Mouse (Mus musculus): ENCODE data around the gene Apol10b. TPM values are rescaled to one million over a fixed set of nuclear protein-coding genes. Genes with fewer than 3 reads are reported as not detected.
"Not testable (repeated sequence)": the region's sequence is repeated elsewhere in the genome, so short reads cannot be mapped to it uniquely, and the experiment has no call there.

The Apol10b gene
- polyA plus RNA-seq (2014; fragmentation: Nextera tagmentation; extraction: Ambion mirVana), result 0.29 TPM in 1 of 2 replicates, not detected in the other

DNA sequence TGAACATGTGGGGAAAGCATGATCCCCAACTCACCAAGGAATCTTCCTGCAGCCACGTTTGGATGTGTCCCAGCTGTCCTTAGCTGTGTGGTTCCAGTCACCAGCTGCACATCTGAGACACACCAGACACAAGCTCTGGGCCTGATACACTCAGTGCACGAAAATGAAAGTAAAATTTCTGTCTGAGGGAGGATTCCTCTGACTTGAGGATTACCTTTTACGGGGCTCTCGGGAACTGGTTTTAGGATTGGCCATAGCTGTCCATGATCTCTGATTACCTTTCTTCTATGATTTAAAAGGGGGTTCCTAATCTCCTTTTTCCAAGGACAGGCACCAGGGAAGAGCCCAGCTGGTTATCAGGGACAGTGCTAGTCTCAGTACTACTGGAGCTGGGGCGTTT lies at the start of gene Apol10b:
Gene Apol10b (minus strand): TSS at position 165 of the 400 bp plus-strand sequence.
- no peak within 1 kb of the TSS for H3K4me3 ChIP-seq (ENCODE audit: low read depth, low read length)
- no peaks in the 10 kb centered on the region for H3K27me3 ChIP-seq (ENCODE audit: control insufficient read depth, insufficient read depth, low read length)
- no peaks in the 10 kb centered on the region for H3K36me3 ChIP-seq (ENCODE audit: control insufficient read depth, insufficient read depth, low read length)
- no peaks in the 10 kb centered on the region for H3K4me1 ChIP-seq (ENCODE audit: control insufficient read depth, insufficient read depth, low read length)
- H3K9me3 ChIP-seq (ENCODE audit: control insufficient read depth, low read length), result no peaks in the 10 kb centered on the region
- WGBS, result 66% methylated on average over 5 of the region's 5 CpGs
- no peak within 1 kb of the TSS for H3K9ac ChIP-seq (ENCODE audit: low read length)
- no peak within 1 kb of the TSS for H3K4me2 ChIP-seq
- H3K27ac ChIP-seq (ENCODE audit: low read depth, low read length), result no peak within 1 kb of the TSS
- DNase-seq (ENCODE audit: low spot score, missing footprints) (no peak), ATAC-seq (ENCODE audit: low FRiP score) (no peak)

DNA sequence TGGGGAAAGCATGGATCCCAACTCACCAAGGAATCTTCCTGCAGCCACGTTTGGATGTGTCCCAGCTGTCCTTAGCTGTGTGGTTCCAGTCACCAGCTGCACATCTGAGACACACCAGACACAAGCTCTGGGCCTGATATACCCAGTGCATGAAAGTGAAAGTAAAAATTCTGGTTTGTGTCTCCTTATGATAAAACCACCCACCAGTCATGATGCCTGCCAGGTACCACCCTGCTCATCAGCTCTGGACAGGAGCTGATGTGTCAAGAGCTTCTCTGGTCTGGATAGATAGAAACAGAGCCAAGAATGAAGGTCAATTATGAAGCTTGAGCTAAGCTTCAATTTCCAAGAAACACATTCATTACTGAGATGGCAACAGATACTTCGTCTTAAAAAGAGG lies 47.3 kb upstream of the Apol10b start, which contains the start of gene Apol11b:
Gene Apol11b (minus strand): TSS at position 111 of the 400 bp plus-strand sequence.
- not testable (repeated sequence) for H3K9ac ChIP-seq (ENCODE audit: low read length); H3K9me3 ChIP-seq (ENCODE audit: control insufficient read depth, low read length); H3K36me3 ChIP-seq (ENCODE audit: control insufficient read depth, insufficient read depth, low read length); H3K4me2 ChIP-seq; H3K27ac ChIP-seq (ENCODE audit: low read depth, low read length); H3K4me3 ChIP-seq (ENCODE audit: low read depth, low read length); H3K27me3 ChIP-seq (ENCODE audit: control insufficient read depth, insufficient read depth, low read length); ATAC-seq (ENCODE audit: low FRiP score); DNase-seq (ENCODE audit: low spot score, missing footprints); H3K4me1 ChIP-seq (ENCODE audit: control insufficient read depth, insufficient read depth, low read length)
- WGBS, result 80% methylated on average over 2 of the region's 2 CpGs

DNA sequence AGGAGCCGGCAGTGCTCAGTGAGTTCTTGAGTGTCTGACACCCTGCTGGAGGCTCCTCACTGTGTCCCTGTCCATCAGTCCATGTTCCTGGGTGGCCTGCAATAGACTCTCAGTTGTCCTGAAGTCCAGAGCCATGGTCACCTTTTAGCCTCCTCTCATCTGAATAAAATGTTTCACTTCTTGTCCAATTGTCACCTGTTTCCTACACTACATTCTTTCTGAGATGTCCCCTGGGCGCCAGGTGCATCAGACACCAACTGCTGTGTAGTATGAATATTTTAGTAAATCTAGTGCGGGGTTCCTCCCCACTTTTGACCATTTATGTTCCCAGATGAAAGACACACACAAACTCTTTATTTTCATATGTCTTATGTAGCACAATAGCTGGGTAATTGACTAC lies 33.9 kb upstream of the Apol10b start:
- not testable (repeated sequence) for H3K4me2 ChIP-seq; H3K27me3 ChIP-seq (ENCODE audit: control insufficient read depth, insufficient read depth, low read length); H3K9me3 ChIP-seq (ENCODE audit: control insufficient read depth, low read length); H3K4me3 ChIP-seq (ENCODE audit: low read depth, low read length); H3K27ac ChIP-seq (ENCODE audit: low read depth, low read length); H3K36me3 ChIP-seq (ENCODE audit: control insufficient read depth, insufficient read depth, low read length); ATAC-seq (ENCODE audit: low FRiP score); H3K4me1 ChIP-seq (ENCODE audit: control insufficient read depth, insufficient read depth, low read length); H3K9ac ChIP-seq (ENCODE audit: low read length); DNase-seq (ENCODE audit: low spot score, missing footprints)
- whole genome bisulfite sequencing, result 67% methylated on average over 3 of the region's 3 CpGs

DNA sequence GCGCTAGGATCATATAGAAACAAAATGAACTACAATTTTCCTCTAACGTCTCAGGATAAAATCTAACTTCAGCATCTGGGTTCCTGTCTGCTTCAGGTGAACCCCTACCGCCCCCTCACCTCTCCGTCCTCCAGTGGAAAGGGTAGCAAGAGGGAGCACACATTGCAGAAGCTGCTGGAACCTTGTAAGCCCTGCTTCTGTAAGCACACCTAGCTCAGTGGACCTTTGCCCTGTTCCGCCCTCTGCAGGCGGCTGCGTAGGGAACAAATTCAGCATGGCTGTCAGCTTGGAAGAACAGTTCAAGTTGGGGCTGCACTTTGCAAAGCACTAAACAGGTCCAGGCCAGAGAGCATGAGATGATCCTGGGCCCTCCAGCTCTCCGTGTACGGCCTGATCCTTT lies 32.7 kb upstream of the Apol10b start:
- not testable (repeated sequence) for ATAC-seq (ENCODE audit: low FRiP score); H3K4me3 ChIP-seq (ENCODE audit: low read depth, low read length); H3K4me1 ChIP-seq (ENCODE audit: control insufficient read depth, insufficient read depth, low read length); H3K36me3 ChIP-seq (ENCODE audit: control insufficient read depth, insufficient read depth, low read length); H3K27me3 ChIP-seq (ENCODE audit: control insufficient read depth, insufficient read depth, low read length); H3K9ac ChIP-seq (ENCODE audit: low read length); H3K4me2 ChIP-seq; H3K9me3 ChIP-seq (ENCODE audit: control insufficient read depth, low read length); DNase-seq (ENCODE audit: low spot score, missing footprints); H3K27ac ChIP-seq (ENCODE audit: low read depth, low read length)
- WGBS, result 59% methylated on average over 9 of the region's 9 CpGs

DNA sequence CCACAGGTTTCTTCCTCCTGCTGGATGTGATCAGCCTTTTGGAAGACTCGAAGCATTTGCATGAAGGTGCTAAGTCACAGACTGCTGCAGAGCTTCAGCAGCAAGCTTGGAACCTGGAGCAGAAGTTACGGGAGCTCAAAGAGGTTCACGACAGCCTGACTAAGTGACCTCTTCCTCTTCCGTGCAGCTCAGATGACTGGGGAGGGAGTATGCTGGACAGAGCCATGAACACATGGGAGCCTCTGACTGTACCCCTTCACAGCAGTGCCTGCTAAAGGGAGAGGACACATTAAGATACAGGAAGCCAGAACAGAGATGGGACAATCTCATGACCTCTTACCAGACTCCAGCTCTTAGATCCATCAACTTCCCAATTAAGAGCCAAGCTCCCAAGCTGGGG lies 30.5 kb upstream of the Apol10b start:
- H3K4me1 ChIP-seq (ENCODE audit: control insufficient read depth, insufficient read depth, low read length); H3K36me3 ChIP-seq (ENCODE audit: control insufficient read depth, insufficient read depth, low read length); H3K4me3 ChIP-seq (ENCODE audit: low read depth, low read length); ATAC-seq (ENCODE audit: low FRiP score); DNase-seq (ENCODE audit: low spot score, missing footprints); H3K27me3 ChIP-seq (ENCODE audit: control insufficient read depth, insufficient read depth, low read length); H3K9me3 ChIP-seq (ENCODE audit: control insufficient read depth, low read length); H3K4me2 ChIP-seq; H3K27ac ChIP-seq (ENCODE audit: low read depth, low read length); H3K9ac ChIP-seq (ENCODE audit: low read length): not testable (repeated sequence)
- WGBS, result 84% methylated on average over 4 of the region's 4 CpGs

DNA sequence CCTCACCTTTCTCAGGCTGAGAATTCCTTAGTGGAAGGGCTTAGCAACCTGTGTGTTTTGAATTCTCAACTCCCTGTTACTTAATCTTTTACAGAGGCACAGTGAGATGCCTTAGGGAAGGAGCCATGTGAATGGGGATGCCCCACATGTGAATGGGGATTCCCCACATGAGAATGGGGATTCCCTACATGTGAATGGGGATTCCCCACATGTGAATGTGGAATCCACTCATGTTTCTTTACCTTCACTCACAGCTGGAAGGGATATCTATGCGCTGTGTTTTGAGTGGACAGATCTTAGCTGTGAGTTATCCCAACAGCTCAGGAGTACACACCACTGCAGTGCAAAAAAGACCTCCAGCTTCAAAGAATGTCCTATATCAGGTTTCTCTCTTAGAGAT lies 28.8 kb upstream of the Apol10b start:
- no peak overlapping the region for H3K27ac ChIP-seq (ENCODE audit: low read depth, low read length)
- H3K9ac ChIP-seq (ENCODE audit: low read length), result no peak overlapping the region
- no peak for ATAC-seq (ENCODE audit: low FRiP score)
- H3K4me3 ChIP-seq (ENCODE audit: low read depth, low read length), result no peak overlapping the region
- no peaks in the 10 kb centered on the region for H3K4me1 ChIP-seq (ENCODE audit: control insufficient read depth, insufficient read depth, low read length)
- WGBS, result 82% methylated on average over 1 of the region's 1 CpGs
- no peaks in the 10 kb centered on the region for H3K36me3 ChIP-seq (ENCODE audit: control insufficient read depth, insufficient read depth, low read length)
- H3K27me3 ChIP-seq (ENCODE audit: control insufficient read depth, insufficient read depth, low read length), result no peaks in the 10 kb centered on the region
- H3K9me3 ChIP-seq (ENCODE audit: control insufficient read depth, low read length), result no peaks in the 10 kb centered on the region
- no peak for DNase-seq (ENCODE audit: low spot score, missing footprints)
- no peak overlapping the region for H3K4me2 ChIP-seq

DNA sequence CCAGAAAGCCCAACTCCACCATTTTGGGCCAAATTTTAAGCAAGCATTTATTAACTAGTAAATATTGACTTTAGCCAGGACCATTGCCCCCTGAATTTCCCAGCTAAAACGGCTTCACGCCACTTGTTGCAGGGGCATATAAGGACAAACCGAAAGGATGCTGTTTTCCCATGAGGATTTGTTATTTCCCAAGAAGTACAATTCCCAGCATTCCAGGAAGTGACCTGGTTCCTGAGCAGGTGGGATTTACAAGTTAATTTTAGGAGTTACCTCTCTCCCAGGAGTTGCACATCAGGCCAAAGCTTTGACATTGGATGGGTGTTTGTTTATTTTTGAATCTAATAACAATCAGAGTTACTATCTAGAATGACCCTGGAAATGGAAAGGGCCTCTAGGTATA lies 10.1 kb upstream of the Apol10b start:
- DNase-seq (ENCODE audit: low spot score, missing footprints) (no peak), ATAC-seq (ENCODE audit: low FRiP score) (no peak)
- Histone ChIP-seq H3K27ac (ENCODE audit: low read depth, low read length) (no peak overlapping the region), H3K4me3 (ENCODE audit: low read depth, low read length) (no peak overlapping the region), H3K4me2 (no peak overlapping the region), H3K36me3 (ENCODE audit: control insufficient read depth, insufficient read depth, low read length) (no peaks in the 10 kb centered on the region), H3K9ac (ENCODE audit: low read length) (no peak overlapping the region), H3K4me1 (ENCODE audit: control insufficient read depth, insufficient read depth, low read length) (no peaks in the 10 kb centered on the region), H3K27me3 (ENCODE audit: control insufficient read depth, insufficient read depth, low read length) (no peaks in the 10 kb centered on the region), H3K9me3 (ENCODE audit: control insufficient read depth, low read length) (no peaks in the 10 kb centered on the region)
- 92% methylated on average over 3 of the region's 3 CpGs for WGBS

DNA sequence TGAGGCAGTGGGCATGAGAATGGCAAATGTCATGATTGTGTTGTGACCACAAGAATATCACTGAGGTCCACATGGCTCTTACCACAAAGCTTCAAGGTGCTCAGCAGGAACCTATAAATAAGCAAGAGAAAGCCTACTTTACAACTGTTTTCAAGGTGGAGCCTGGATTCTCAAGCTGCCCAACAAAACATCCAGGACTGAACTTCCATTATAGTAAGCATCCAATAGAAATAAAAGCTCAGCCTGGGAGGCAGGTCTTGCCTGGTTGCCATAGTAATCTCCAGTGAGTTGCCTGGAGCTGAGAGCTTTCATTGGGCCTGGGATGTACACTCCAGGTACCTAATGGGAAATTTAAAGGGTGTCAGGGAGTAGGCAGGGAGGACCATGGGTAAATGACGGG lies 3.0 kb upstream of the Apol10b start, which contains the start of gene Gm36245:
Gene Gm36245 (plus strand): TSS at position 301 of the 400 bp plus-strand sequence.
- Histone ChIP-seq H3K9ac (ENCODE audit: low read length) (no peak within 1 kb of the TSS), H3K9me3 (ENCODE audit: control insufficient read depth, low read length) (no peaks in the 10 kb centered on the region), H3K4me3 (ENCODE audit: low read depth, low read length) (no peak within 1 kb of the TSS), H3K27ac (ENCODE audit: low read depth, low read length) (no peak within 1 kb of the TSS), H3K36me3 (ENCODE audit: control insufficient read depth, insufficient read depth, low read length) (no peaks in the 10 kb centered on the region), H3K4me1 (ENCODE audit: control insufficient read depth, insufficient read depth, low read length) (no peaks in the 10 kb centered on the region), H3K27me3 (ENCODE audit: control insufficient read depth, insufficient read depth, low read length) (no peaks in the 10 kb centered on the region), H3K4me2 (no peak within 1 kb of the TSS)
- 73% methylated on average over 1 of the region's 1 CpGs for WGBS
- DNase-seq (ENCODE audit: low spot score, missing footprints) (no peak), ATAC-seq (ENCODE audit: low FRiP score) (no peak)

DNA sequence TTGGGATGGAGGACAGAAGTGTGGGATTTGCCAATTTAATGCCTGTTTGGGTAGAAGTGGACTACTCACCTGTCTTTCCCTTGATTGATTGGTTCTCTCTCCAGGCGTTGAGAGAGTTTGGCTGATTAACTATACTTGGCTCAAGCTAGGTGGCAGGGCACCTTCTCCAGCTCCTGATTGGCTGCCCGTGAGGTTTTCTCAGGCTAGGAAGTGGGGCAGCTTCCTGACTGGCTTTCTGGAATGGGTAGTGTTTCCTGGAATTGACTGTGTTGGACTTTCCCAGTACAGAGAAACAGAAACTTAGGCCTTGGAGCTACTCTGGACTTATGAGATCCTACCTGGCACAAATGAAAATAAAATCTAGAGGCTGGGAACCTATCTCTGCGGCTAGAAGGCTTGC lies 2.5 kb upstream of the Apol10b start:
- ATAC-seq (ENCODE audit: low FRiP score) (no peak), DNase-seq (ENCODE audit: low spot score, missing footprints) (no peak)

DNA sequence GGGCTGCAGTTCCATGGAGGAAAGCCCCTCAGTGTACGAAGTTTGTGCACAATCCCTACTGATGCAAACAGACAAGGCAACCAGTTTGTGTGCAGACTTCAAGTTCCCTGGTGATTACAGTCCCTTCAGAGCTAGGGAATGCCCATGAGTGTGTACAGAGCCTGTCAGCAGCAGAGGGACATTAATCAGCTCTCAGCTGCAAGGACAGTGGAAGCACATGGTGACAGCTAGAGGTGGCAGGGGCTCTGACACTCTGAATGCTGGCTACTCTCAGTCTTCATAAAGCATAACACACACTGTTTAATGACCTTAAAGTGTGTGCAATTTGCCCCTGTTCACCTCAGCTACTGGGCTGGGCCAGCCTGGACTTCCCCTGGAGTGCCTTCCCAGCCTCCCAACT lies 2.4 kb downstream of the Apol10b start:
- DNase-seq (ENCODE audit: low spot score, missing footprints) (no peak), ATAC-seq (ENCODE audit: low FRiP score) (no peak)
- Histone ChIP-seq H3K4me1 (ENCODE audit: control insufficient read depth, insufficient read depth, low read length) (no peaks in the 10 kb centered on the region), H3K36me3 (ENCODE audit: control insufficient read depth, insufficient read depth, low read length) (no peaks in the 10 kb centered on the region), H3K9ac (ENCODE audit: low read length) (no peak overlapping the region), H3K9me3 (ENCODE audit: control insufficient read depth, low read length) (no peaks in the 10 kb centered on the region), H3K4me3 (ENCODE audit: low read depth, low read length) (no peak overlapping the region), H3K27me3 (ENCODE audit: control insufficient read depth, insufficient read depth, low read length) (no peaks in the 10 kb centered on the region), H3K4me2 (no peak overlapping the region), H3K27ac (ENCODE audit: low read depth, low read length) (no peak overlapping the region)
- 70% methylated on average over 1 of the region's 1 CpGs for WGBS

More for the DNA sequence above, 2.5 kb upstream of the Apol10b start:
- Histone ChIP-seq H3K9me3 (ENCODE audit: control insufficient read depth, low read length) (no peaks in the 10 kb centered on the region), H3K27me3 (ENCODE audit: control insufficient read depth, insufficient read depth, low read length) (no peaks in the 10 kb centered on the region), H3K4me2 (no peak overlapping the region), H3K4me3 (ENCODE audit: low read depth, low read length) (no peak overlapping the region), H3K9ac (ENCODE audit: low read length) (no peak overlapping the region), H3K4me1 (ENCODE audit: control insufficient read depth, insufficient read depth, low read length) (no peaks in the 10 kb centered on the region), H3K27ac (ENCODE audit: low read depth, low read length) (no peak overlapping the region), H3K36me3 (ENCODE audit: control insufficient read depth, insufficient read depth, low read length) (no peaks in the 10 kb centered on the region)
- WGBS, result 78% methylated on average over 3 of the region's 3 CpGs

All from midbrain, embryonic 11.5 days (tissue).